Mouse (Mus musculus) embryonic fibroblast, embryonic 13.5 days (primary cell): Measurements from ENCODE around the gene Zdhhc22. TPM values are rescaled to one million over a fixed set of nuclear protein-coding genes. Genes with fewer than 3 reads are reported as not detected.
A peak's percentile ranks its signal among the peaks of the same experiment; 100 is the strongest.

Experiments
- H3K27ac ChIP-seq: 2 replicates; pipeline ENCODE4 v1.5.1; 2012; ENCODE audit warnings: low read length, control low read depth, inconsistent platforms; ENCODE audit not compliant: insufficient read depth
- H3K4me1 ChIP-seq: 2 replicates; pipeline ENCODE4 v1.6.1; 2011; ENCODE audit warnings: low read length; ENCODE audit not compliant: control insufficient read depth, insufficient read depth
- H3K4me3 ChIP-seq: 2 replicates; pipeline ENCODE4 v1.5.1; 2011; ENCODE audit warnings: mild to moderate bottlenecking, control low read depth, low read length; ENCODE audit not compliant: insufficient read depth
- CTCF ChIP-seq: IDR thresholded peaks from 2 replicates; pipeline ENCODE4 v1.5.1; 2011; ENCODE audit warnings: mild to moderate bottlenecking, control low read depth, low read length, moderate library complexity, borderline replicate concordance; ENCODE audit not compliant: insufficient read depth
- POLR2A ChIP-seq: IDR thresholded peaks from 2 replicates; pipeline ENCODE4 v1.6.1; 2011; ENCODE audit warnings: low read depth, mild to moderate bottlenecking, control low read depth, low read length, moderate library complexity
- polyA plus RNA-seq: library from polyadenylated mRNA; stranded (reverse); fragments of >200 nt; gene quantifications from 2 replicates; pipeline ENCODE4 v1.2.4, GENCODE M21; 2011; ENCODE audit warnings: low read depth; ENCODE audit not compliant: missing spikeins, insufficient read length

Gene Zdhhc22
- polyA plus RNA-seq, 1 experiment = not detected

DNA sequence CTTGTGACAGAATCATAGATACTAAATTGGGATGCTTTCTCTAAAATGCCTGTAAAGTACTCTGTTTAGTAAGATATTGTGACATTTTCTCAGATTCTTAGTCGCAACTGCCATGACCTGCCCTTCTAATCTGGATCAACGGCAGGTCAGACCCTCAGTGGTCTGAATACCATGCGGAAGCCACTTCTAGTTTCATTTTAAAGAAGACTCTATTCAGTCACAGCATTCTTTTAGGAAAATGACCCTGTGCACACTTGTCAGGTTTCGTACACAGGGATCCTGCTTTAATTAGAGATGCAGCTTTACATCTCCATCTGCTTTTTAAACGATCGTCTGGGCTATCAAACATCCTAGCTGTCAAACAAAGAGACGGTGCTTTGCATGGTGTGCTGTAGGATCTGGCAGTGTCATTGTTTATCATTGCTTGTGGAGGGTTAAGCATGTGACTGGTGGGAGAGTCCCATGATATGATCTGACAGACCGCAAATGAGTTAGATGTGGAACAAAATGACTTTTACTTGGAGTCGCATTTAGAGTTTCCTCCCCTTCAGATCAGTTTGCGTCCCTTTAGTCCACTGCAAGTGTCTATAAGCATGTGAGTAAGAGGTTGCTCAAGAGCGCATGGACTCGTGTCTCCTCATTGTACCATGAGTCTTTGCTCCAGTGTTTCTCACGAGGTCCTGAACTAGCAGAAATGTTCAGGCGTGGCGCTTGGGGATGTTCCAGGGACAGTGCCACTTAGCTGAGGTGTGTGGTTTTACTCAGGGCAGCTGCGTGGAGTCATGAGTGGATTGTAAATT is 39.9 kb downstream of the Zdhhc22 start:
- TF ChIP-seq POLR2A = no peak
- no peak for TF ChIP-seq CTCF
- H3K4me1 ChIP-seq = peaks cover 9% of the 10 kb centered on the region

DNA sequence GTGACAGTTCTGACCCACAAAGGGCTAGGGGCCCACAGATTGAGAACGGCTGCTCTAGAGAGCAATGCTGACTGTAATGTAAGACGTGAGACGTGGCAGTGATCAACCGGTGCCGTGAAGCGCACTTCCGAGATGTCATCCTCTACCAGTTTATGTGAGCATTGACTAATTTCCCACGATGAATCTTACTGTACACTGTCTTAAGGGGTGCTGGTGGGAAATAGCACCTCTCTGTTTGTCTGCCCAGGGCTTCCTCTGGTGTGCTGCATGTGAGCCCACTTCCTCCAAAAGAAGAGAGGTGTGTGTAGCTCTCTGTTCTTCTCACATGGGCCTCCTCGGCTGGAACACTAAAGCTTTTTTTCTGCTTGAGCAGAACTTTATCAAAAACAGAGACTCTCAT is 40.7 kb downstream of the Zdhhc22 start:
- Histone ChIP-seq H3K27ac (no peak overlapping the region), H3K4me1 (peaks cover 8% of the 10 kb centered on the region), H3K4me3 (no peak overlapping the region)
- TF ChIP-seq CTCF = no peak
- TF ChIP-seq POLR2A = no peak

More for the DNA sequence above, 39.9 kb downstream of the Zdhhc22 start:
- Histone ChIP-seq H3K27ac (no peak overlapping the region), H3K4me3 (no peak overlapping the region)

DNA sequence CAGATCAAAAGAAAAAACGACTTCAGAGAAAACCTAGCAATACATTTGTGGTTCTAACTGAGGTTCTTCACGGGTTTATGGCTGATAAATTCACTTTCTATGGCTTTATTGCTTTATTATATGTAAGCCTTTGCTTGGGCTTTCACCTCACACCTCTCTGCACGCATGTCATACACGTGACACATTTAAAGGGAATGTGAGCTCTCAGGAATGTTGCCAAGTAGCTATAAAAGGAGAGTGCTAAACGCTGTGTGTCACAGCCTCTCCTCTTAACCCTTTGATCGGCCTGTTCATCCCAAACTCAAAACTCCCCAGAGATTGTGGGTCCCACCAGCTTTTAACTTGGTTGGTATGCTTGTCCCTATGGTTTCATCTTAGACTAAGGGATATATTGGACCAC is 41.6 kb downstream of the Zdhhc22 start:
- Histone ChIP-seq H3K27ac (peak overlapping the region; percentile 48), H3K4me1 (peaks cover 8% of the 10 kb centered on the region), H3K4me3 (no peak overlapping the region)
- TF ChIP-seq CTCF = no peak
- TF ChIP-seq POLR2A = no peak

DNA sequence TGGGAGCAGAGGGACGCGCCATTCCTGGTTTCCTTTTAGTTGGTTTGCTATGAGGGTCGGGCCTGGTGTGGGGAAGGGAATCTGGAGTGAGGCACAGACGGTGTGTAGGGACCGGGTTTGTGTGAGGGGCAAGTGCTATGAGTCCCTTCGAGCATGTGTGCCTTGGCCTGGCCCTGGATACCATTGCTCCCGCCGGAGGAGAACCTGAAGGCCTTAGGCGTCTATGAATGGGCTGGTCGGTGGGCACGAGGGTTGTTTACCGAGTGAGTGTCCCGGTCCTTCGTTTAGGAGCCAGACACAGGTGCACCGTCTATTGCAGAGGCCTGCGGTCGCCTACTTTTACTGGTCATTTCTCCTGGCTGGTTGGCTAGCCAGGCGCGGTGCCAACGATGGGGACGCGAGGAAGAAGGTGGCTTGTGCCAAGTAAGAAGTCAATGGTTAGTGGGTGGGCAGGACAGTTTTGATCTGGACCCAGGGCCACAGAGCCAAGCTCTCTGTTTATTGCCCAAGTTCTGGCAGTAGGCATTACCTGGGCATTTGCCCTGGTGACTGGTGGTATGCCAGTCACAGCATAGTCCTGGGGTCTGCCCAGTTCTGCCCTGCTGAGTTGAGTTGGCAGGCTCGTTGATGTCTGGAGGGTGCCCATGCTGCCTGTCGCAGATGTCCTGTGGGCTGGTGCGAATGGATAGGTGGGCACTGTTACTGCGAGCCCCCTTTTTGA is 42.4 kb downstream of the Zdhhc22 start:
- peak overlapping the region; percentile 66 for H3K4me3 ChIP-seq
- H3K27ac ChIP-seq = peak overlapping the region; percentile 48
- peaks cover 8% of the 10 kb centered on the region for H3K4me1 ChIP-seq
- TF ChIP-seq CTCF (no peak), POLR2A (no peak)

- peak within 1 kb of the TSS; percentile 94 for H3K27ac ChIP-seq
- peaks cover 11% of the 10 kb centered on the region for H3K4me1 ChIP-seq
- H3K4me3 ChIP-seq = peak within 1 kb of the TSS; percentile 66
- TF ChIP-seq POLR2A (peak; percentile 82), CTCF (no peak)
Measured at GRCm38 (mm10) chr12:86946862-86947574, 43.2 kb downstream of the Zdhhc22 start, which contains the start of gene Cipc. TSS of gene Cipc (plus strand) at chr12:86947043.

GRCm38 (mm10) chr12:86946301-86946781 is 43.9 kb downstream of the Zdhhc22 start:
- Histone ChIP-seq H3K27ac (peak overlapping the region; percentile 94), H3K4me1 (peaks cover 12% of the 10 kb centered on the region), H3K4me3 (peak overlapping the region; percentile 54)
- TF ChIP-seq CTCF (no peak), POLR2A (no peak)

DNA sequence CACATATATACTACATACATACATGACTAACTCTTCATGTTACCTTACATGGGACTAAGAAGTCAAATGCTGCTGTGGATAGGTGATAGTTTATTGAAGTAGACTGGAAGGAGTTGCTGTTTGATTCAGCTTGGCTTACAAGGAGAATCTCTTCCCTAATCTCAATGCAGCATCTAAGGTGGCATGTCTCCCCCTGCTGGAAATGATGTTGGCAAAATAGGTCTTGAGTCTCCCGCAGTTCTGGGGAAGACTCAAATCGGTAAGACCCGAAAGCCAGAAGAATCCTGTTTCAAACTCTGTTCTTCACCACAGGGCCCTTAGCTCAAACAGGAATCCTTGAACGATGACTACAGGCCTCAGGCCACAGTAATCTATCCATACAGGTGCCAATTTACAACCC is 45.1 kb downstream of the Zdhhc22 start:
- peaks cover 13% of the 10 kb centered on the region for H3K4me1 ChIP-seq
- TF ChIP-seq CTCF (0 out of 2 replicates have a peak, but pooled peaks have one; percentile 4), POLR2A (no peak)
- no peak overlapping the region for H3K4me3 ChIP-seq
- no peak overlapping the region for H3K27ac ChIP-seq

- Histone ChIP-seq H3K27ac (no peak overlapping the region), H3K4me1 (peaks cover 13% of the 10 kb centered on the region), H3K4me3 (no peak overlapping the region)
- no peak for TF ChIP-seq CTCF
- TF ChIP-seq POLR2A = no peak
Measured at GRCm38 (mm10) chr12:86943421-86943820, 46.8 kb downstream of the Zdhhc22 start.

DNA sequence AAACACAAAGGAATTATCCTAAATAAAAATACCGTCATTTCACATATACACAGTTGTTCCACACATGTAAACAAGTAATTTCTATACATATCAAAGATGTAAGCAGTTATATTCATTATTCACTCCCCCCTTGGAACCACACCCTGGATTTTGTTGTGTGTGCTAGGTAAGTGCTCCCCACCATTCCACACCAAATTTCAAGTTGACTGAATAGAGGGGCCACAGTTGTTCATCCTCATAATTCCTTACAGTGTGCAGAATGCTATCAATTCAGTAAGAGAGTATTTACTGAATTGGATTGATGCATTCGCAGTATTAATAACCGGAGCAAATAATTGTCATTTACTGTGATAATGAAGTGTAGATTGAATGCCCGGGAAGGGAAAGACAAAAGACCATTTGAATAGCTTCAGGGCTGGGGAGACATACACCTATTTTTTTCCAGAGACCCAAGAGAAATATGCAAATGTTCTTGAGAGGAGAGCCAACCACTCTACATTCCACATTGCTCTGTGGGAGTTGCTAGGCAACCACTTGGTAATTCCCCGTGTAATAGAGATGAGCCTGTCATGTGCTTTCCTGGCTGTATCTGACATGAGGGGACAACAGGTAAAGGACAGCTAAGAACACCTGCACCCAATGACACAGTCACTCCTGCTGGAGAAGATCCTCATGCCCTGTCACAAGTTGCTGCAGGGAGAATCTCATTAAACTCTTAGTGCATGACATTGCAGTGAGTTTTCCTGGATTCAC is 48.3 kb downstream of the Zdhhc22 start:
- H3K4me3 ChIP-seq = no peak overlapping the region
- peaks cover 9% of the 10 kb centered on the region for H3K4me1 ChIP-seq
- no peak for TF ChIP-seq CTCF
- H3K27ac ChIP-seq = no peak overlapping the region
